Mouse (Mus musculus) testis, adult 2 months (tissue): ENCODE results near the gene Sparc.

Source experiments
- CTCF ChIP-seq: fragments of 200-500 bp; IDR thresholded peaks from 2 replicates; pipeline ENCODE4 v1.5.1; 2012; ENCODE audit warnings: low read depth, mild to moderate bottlenecking, inconsistent platforms, low read length, moderate library complexity; ENCODE audit not compliant: control insufficient read depth, insufficient read depth, insufficient replicate concordance
- POLR2A ChIP-seq: fragments of 200-500 bp; IDR thresholded peaks from 2 replicates; pipeline ENCODE4 v1.6.1; 2012; ENCODE audit warnings: low read depth, mild to moderate bottlenecking, inconsistent platforms, low read length, moderate library complexity; ENCODE audit not compliant: control insufficient read depth

DNA sequence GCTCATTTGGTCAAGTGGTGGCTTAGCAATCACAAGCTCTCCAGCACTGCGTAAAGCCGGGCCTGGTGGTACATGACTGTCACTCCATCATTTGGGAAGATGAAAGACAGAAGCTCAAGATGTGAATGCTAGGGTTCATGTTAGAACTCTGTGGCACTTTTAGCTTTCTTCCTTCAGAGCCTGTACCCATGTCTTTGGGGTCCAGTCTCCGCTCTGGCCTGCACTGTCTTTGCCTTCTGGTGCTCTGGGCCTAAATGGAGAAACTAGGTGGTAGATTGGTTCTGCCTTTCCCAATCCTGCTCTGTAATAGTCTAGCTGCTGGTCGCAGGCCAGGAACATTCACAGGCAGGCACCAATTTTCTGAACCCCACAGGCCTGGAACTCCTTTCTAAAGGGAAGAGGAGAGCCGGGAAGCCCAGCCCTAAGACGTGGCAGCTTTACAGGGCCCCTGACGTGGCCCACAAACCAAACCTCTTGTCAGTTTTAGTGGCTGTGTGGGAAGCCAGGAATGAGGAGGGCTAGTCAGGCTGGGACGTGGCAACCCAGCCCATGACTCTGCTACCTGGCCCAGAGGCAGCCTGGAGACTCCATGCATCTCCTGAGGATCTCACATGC lies 1.9 kb upstream of the Sparc start:
- TF ChIP-seq CTCF, result no peak
- TF ChIP-seq POLR2A, result no peak
